Mouse (Mus musculus) olfactory bulb, adult 2 months (tissue): ENCODE results near the gene Cntnap2. TPM values are rescaled to one million over a fixed set of nuclear protein-coding genes. Genes with fewer than 3 reads are reported as not detected.
"Not testable (repeated sequence)": the region's sequence is repeated elsewhere in the genome, so short reads cannot be mapped to it uniquely, and the experiment has no call there.

Experiments
- H3K27ac ChIP-seq: fragments of 200-500 bp; 2 replicates; pipeline ENCODE4 v1.5.1; 2012; ENCODE audit warnings: low read depth, low read length; ENCODE audit not compliant: insufficient read depth
- H3K4me1 ChIP-seq: fragments of 200-500 bp; 2 replicates; pipeline ENCODE4 v1.6.1; 2012; ENCODE audit warnings: low read length; ENCODE audit not compliant: control insufficient read depth, insufficient read depth
- H3K4me3 ChIP-seq: fragments of 200-500 bp; 2 replicates; pipeline ENCODE4 v1.5.1; 2012; ENCODE audit warnings: mild to moderate bottlenecking, low read depth, low read length, moderate library complexity; ENCODE audit not compliant: insufficient read depth
- CTCF ChIP-seq: fragments of 200-500 bp; IDR thresholded peaks from 2 replicates; pipeline ENCODE4 v1.5.1; 2012; ENCODE audit warnings: low read depth, mild to moderate bottlenecking, low read length, moderate library complexity; ENCODE audit not compliant: insufficient read depth
- POLR2A ChIP-seq: fragments of 200-500 bp; IDR thresholded peaks from 2 replicates; pipeline ENCODE4 v1.6.1; 2012; ENCODE audit warnings: mild to moderate bottlenecking, low read depth, low read length, moderate library complexity; ENCODE audit not compliant: insufficient read depth
- WGBS: fragments of 180-500 bp; shearing (Covaris S2); methylation state at CpG from one replicate; pipeline ENCODE4 v1.1.7; 2018; 5-methylcytosine and 5-hydroxymethylcytosine counted together
- polyA plus RNA-seq: library from polyadenylated mRNA; stranded (reverse); fragments of >200 nt; gene quantifications from 2 replicates; pipeline ENCODE4 v1.2.4, GENCODE M21; 2012; ENCODE audit warnings: low replicate concordance; ENCODE audit not compliant: missing spikeins, insufficient read depth, insufficient read length

Gene Cntnap2
- polyA plus RNA-seq, 1 experiment, result not detected

GRCm38 (mm10) chr6:47176157-47176555 lies 2117.0 kb downstream of the Cntnap2 start:
- not testable (repeated sequence) for H3K4me3 ChIP-seq, H3K27ac ChIP-seq, H3K4me1 ChIP-seq
- WGBS, result 55% methylated on average over 3 of the region's 3 CpGs

GRCm38 (mm10) chr6:47181372-47181771 lies 2122.2 kb downstream of the Cntnap2 start:
- H3K4me1 ChIP-seq, H3K27ac ChIP-seq, H3K4me3 ChIP-seq: not testable (repeated sequence)
- 93% methylated on average over 5 of the region's 5 CpGs for WGBS

GRCm38 (mm10) chr6:47182252-47182651 lies 2123.1 kb downstream of the Cntnap2 start:
- Histone ChIP-seq H3K4me1 (no peaks in the 10 kb centered on the region), H3K27ac (no peak overlapping the region), H3K4me3 (no peak overlapping the region)
- TF ChIP-seq POLR2A (no peak), CTCF (no peak)
- 88% methylated on average over 2 of the region's 2 CpGs for WGBS

GRCm38 (mm10) chr6:47182756-47183155 lies 2123.6 kb downstream of the Cntnap2 start:
- Histone ChIP-seq H3K4me1 (no peaks in the 10 kb centered on the region), H3K27ac (no peak overlapping the region), H3K4me3 (no peak overlapping the region)
- WGBS, result 91% methylated on average over 1 of the region's 1 CpGs
- no peak for TF ChIP-seq POLR2A
- no peak for TF ChIP-seq CTCF

GRCm38 (mm10) chr6:47183850-47184249 lies 2124.7 kb downstream of the Cntnap2 start:
- not testable (repeated sequence) for H3K4me3 ChIP-seq, H3K27ac ChIP-seq, H3K4me1 ChIP-seq

GRCm38 (mm10) chr6:47188193-47188592 lies 2129.0 kb downstream of the Cntnap2 start:
- 73% methylated on average over 7 of the region's 7 CpGs for WGBS
- Histone ChIP-seq H3K4me3 (no peak overlapping the region), H3K27ac (no peak overlapping the region), H3K4me1 (peaks cover 3% of the 10 kb centered on the region; the same call in 1 of the 2 replicates)
- TF ChIP-seq CTCF (no peak), POLR2A (no peak)

- WGBS, result 92% methylated on average over 6 of the region's 6 CpGs
- H3K4me3 ChIP-seq, H3K4me1 ChIP-seq, H3K27ac ChIP-seq: not testable (repeated sequence)
Measured at GRCm38 (mm10) chr6:47188596-47188995, 2129.4 kb downstream of the Cntnap2 start.

- H3K27ac ChIP-seq, result no peak overlapping the region
- 92% methylated on average over 7 of the region's 7 CpGs for WGBS
- H3K4me1 ChIP-seq, result peaks cover 3% of the 10 kb centered on the region; the same call in 1 of the 2 replicates
- H3K4me3 ChIP-seq, result no peak overlapping the region
- no peak for TF ChIP-seq POLR2A
- TF ChIP-seq CTCF, result no peak
Measured at GRCm38 (mm10) chr6:47190282-47190681, 2131.1 kb downstream of the Cntnap2 start.

GRCm38 (mm10) chr6:47191277-47191800 lies 2132.2 kb downstream of the Cntnap2 start:
- Histone ChIP-seq H3K4me3 (peak overlapping the region; percentile 12; the same call in 1 of the 2 replicates), H3K4me1 (peaks cover 3% of the 10 kb centered on the region; the same call in 1 of the 2 replicates), H3K27ac (no peak overlapping the region)
- no peak for TF ChIP-seq POLR2A
- no peak for TF ChIP-seq CTCF
- 6% methylated on average over 7 of the region's 7 CpGs for WGBS

GRCm38 (mm10) chr6:47191940-47192339 lies 2132.8 kb downstream of the Cntnap2 start:
- TF ChIP-seq CTCF (no peak), POLR2A (no peak)
- 72% methylated on average over 10 of the region's 10 CpGs for WGBS
- no peak overlapping the region for H3K27ac ChIP-seq
- H3K4me3 ChIP-seq, result peak overlapping the region; percentile 12; the same call in 1 of the 2 replicates
- peaks cover 3% of the 10 kb centered on the region; the same call in 1 of the 2 replicates for H3K4me1 ChIP-seq

GRCm38 (mm10) chr6:47192478-47192877 lies 2133.3 kb downstream of the Cntnap2 start:
- TF ChIP-seq POLR2A (no peak), CTCF (no peak)

More at GRCm38 (mm10) chr6:47192478-47192877, 2133.3 kb downstream of the Cntnap2 start:
- WGBS, result 78% methylated on average over 9 of the region's 9 CpGs
- no peak overlapping the region for H3K4me3 ChIP-seq
- H3K4me1 ChIP-seq, result peaks cover 3% of the 10 kb centered on the region; the same call in 1 of the 2 replicates
- H3K27ac ChIP-seq, result no peak overlapping the region
